ENCODE assay signal across 27 mouse cellular contexts in genomic region chr15:101138675-101139074, GRCm38 (mm10). TPM values are rescaled to one million over a fixed set of nuclear protein-coding genes. Genes with fewer than 3 reads are reported as not detected.
"Had no signal": no experiment of that assay in that cellular context is flagged by ENCODE, and none has a peak within 500 bp of the region (broad histone marks: within the 10 kb centered on the region; RNA-seq: fewer than 3 reads in every experiment).

No protein-coding gene starts in this region.

- H3K36me3 ChIP-seq: limb, embryonic 15.5 days had no signal

- H3K9me3 ChIP-seq: intestine, embryonic 15.5 days; limb, embryonic 12.5 days; limb, embryonic 15.5 days had no signal

- ATAC-seq: intestine, embryonic 15.5 days; liver, postnatal 0 days had no signal

- H3K9ac ChIP-seq: limb, embryonic 12.5 days; limb, embryonic 15.5 days; liver, embryonic 14.5 days; liver, postnatal 0 days had no signal

- H3K27me3 ChIP-seq: intestine, embryonic 15.5 days; limb, embryonic 12.5 days; limb, embryonic 15.5 days had no signal

- H3K4me2 ChIP-seq: limb, embryonic 15.5 days; liver, embryonic 11.5 days; midbrain, embryonic 11.5 days had no signal

- H3K4me3 ChIP-seq: intestine, embryonic 15.5 days; limb, embryonic 12.5 days; limb, embryonic 15.5 days had no signal

- DNase-seq: kidney, adult 2 months; kidney, postnatal 10 days; kidney, postnatal 36 days; left cerebral cortex, postnatal 4 days; liver, postnatal 0 days; lung, postnatal 36 days; midbrain, embryonic 14.5 days; thymus, adult 18-20 months; thymus, postnatal 36 days had no signal

- H3K27ac ChIP-seq: limb, embryonic 15.5 days; liver, embryonic 14.5 days had no signal

RNA-seq across cellular contexts. Expression of gene Ankrd33, which starts 23.1 kb away (rescaled TPM):
- total RNA-seq: layer of hippocampus, postnatal 14 days; left cerebral cortex, postnatal 4 days; megakaryocyte progenitor cell, adult 5-6 weeks; megakaryocyte-erythroid progenitor cell, adult 5-6 weeks; midbrain, postnatal 0 days had no signal
- polyA plus RNA-seq: intestine, embryonic 15.5 days; kidney, adult 2 months; kidney, embryonic 14.5 days; limb, embryonic 12.5 days; limb, embryonic 15.5 days; liver, embryonic 11.5 days; liver, embryonic 14.5 days; liver, postnatal 0 days; midbrain, embryonic 11.5 days; midbrain, embryonic 14.5 days; midbrain, postnatal 0 days; neural tube, embryonic 11.5 days; neural tube, embryonic 14.5 days; small intestine, adult 2 months; spleen, adult 2 months; stomach, embryonic 16.5 days; testis, adult 2 months; urinary bladder, adult 2 months had no signal
